Mouse (Mus musculus) myocyte (in vitro differentiated cells): ENCODE data around the gene Tle6. TPM values are rescaled to one million over a fixed set of nuclear protein-coding genes. Genes with fewer than 3 reads are reported as not detected.

ENCODE experiments used
- H3K27me3 ChIP-seq: one replicate; pipeline ENCODE4 v1.6.1; 2011; ENCODE audit not compliant: control insufficient read depth, insufficient read depth, insufficient read length
- H3K36me3 ChIP-seq: one replicate; pipeline ENCODE4 v1.6.1; 2011; ENCODE audit not compliant: control insufficient read depth, insufficient read depth
- H3K4me2 ChIP-seq: one replicate; pipeline ENCODE4 v1.6.1; 2011; ENCODE audit warnings: low read depth, control low read depth
- H3K4me3 ChIP-seq: one replicate; pipeline ENCODE4 v1.5.1; 2011; ENCODE audit warnings: mild to moderate bottlenecking, control low read depth, moderate library complexity
- H3K79me2 ChIP-seq: one replicate; pipeline ENCODE4 v1.6.1; 2011; ENCODE audit not compliant: control insufficient read depth, insufficient read depth
- H3ac ChIP-seq: one replicate; pipeline ENCODE4 v1.6.1; 2011; ENCODE audit not compliant: control insufficient read depth, insufficient read length
- CEBPB ChIP-seq: IDR thresholded peaks from 2 replicates; pipeline ENCODE4 v1.6.1; 2011; ENCODE audit warnings: mild to moderate bottlenecking, moderate library complexity; ENCODE audit not compliant: poor library complexity, insufficient read depth, severe bottlenecking
- E2F4 ChIP-seq: IDR thresholded peaks from one replicate; pipeline ENCODE4 v1.6.1; 2011; ENCODE audit warnings: mild to moderate bottlenecking, control low read depth, moderate library complexity; ENCODE audit not compliant: insufficient read depth
- MAX ChIP-seq: IDR thresholded peaks from one replicate; pipeline ENCODE4 v1.6.1; 2011; ENCODE audit warnings: low read depth, mild to moderate bottlenecking, control low read depth
- MYOD1 ChIP-seq, 3 experiments: IDR thresholded peaks; one replicate each; pipeline ENCODE4 v1.6.1; 2011; ENCODE audit warnings: control low read depth in 2 of 3, low read depth in 2 of 3, mild to moderate bottlenecking in 2 of 3, moderate library complexity in 1 of 3; ENCODE audit not compliant: insufficient read length in 2 of 3, control insufficient read depth in 1 of 3
- MYOG ChIP-seq, 3 experiments: IDR thresholded peaks; one replicate each; pipeline ENCODE4 v1.6.1; 2011; ENCODE audit warnings: control low read depth in 2 of 3, low read depth in 2 of 3, mild to moderate bottlenecking in 2 of 3; ENCODE audit not compliant: insufficient read length in 2 of 3, control insufficient read depth in 1 of 3, insufficient read depth in 1 of 3
- POLR2A ChIP-seq: IDR thresholded peaks from one replicate; pipeline ENCODE4 v1.6.1; 2011; ENCODE audit warnings: low read depth, mild to moderate bottlenecking, control low read depth, moderate library complexity; ENCODE audit not compliant: insufficient read length
- POLR2AphosphoS2 ChIP-seq: IDR thresholded peaks from one replicate; pipeline ENCODE4 v1.6.1; 2011; ENCODE audit warnings: low read depth, control low read depth; ENCODE audit not compliant: insufficient read length
- REST ChIP-seq: IDR thresholded peaks from one replicate; pipeline ENCODE4 v1.6.1; 2011; ENCODE audit warnings: mild to moderate bottlenecking, control low read depth, moderate library complexity; ENCODE audit not compliant: insufficient read depth, insufficient read length
- SRF ChIP-seq: IDR thresholded peaks from one replicate; pipeline ENCODE4 v1.6.1; 2011; ENCODE audit warnings: low read depth; ENCODE audit not compliant: control insufficient read depth, insufficient read length
- TCF12 ChIP-seq: IDR thresholded peaks from one replicate; pipeline ENCODE4 v1.6.1; 2011; ENCODE audit warnings: mild to moderate bottlenecking, control low read depth; ENCODE audit not compliant: poor library complexity, insufficient read depth, severe bottlenecking
- TCF3 ChIP-seq: IDR thresholded peaks from one replicate; pipeline ENCODE4 v1.6.1; 2011; ENCODE audit warnings: low read depth, control low read depth; ENCODE audit not compliant: insufficient read length
- USF1 ChIP-seq: IDR thresholded peaks from one replicate; pipeline ENCODE4 v1.6.1; 2011; ENCODE audit warnings: low read depth, mild to moderate bottlenecking, control low read depth, moderate library complexity
- polyA plus RNA-seq: library from polyadenylated mRNA; unstranded; fragments of >200 nt; fragmentation: generic; extraction: Trizol; gene quantifications from one replicate; pipeline ENCODE4 v1.2.1, GENCODE M21; 2012; ENCODE audit warnings: missing spikeins

The Tle6 gene
- polyA plus RNA-seq, 1 experiment: 15.3 TPM

- peak overlapping the region; percentile 51 for H3K4me3 ChIP-seq
- no peak overlapping the region for H3ac ChIP-seq
- peaks cover 6% of the 10 kb centered on the region for H3K79me2 ChIP-seq
- peak overlapping the region; percentile 96 for H3K4me2 ChIP-seq
- TF ChIP-seq SRF: no peak
- TF ChIP-seq MAX: no peak
- no peak for TF ChIP-seq REST
- TF ChIP-seq CEBPB: no peak
- TF ChIP-seq MYOD1 (IDR thresholded peaks at IDR 0.05; ENCODE audit: control insufficient read depth in 1 of 3, insufficient read length in 2 of 3, low read depth in 2 of 3): no peak
- TF ChIP-seq TCF3: no peak
- no peak for TF ChIP-seq USF1
- H3K27me3 ChIP-seq: no peaks in the 10 kb centered on the region
- no peaks in the 10 kb centered on the region for H3K36me3 ChIP-seq
These were observed 43.8 kb upstream of the Tle6 start for GRCm38 (mm10) chr10:81644716-81645115.

GRCm38 (mm10) chr10:81644162-81644561 lies 43.3 kb upstream of the Tle6 start:
- Histone ChIP-seq H3K4me3 (peak overlapping the region; percentile 51), H3ac (peak overlapping the region; percentile 41), H3K79me2 (peaks cover under 1% of the 10 kb centered on the region), H3K4me2 (peak overlapping the region; percentile 96), H3K27me3 (no peaks in the 10 kb centered on the region), H3K36me3 (no peaks in the 10 kb centered on the region)
- TF ChIP-seq CEBPB: no peak
- TF ChIP-seq MYOG (IDR thresholded peaks at IDR 0.05; ENCODE audit: control insufficient read depth in 1 of 3, insufficient read depth in 1 of 3, insufficient read length in 2 of 3, low read depth in 2 of 3): no peak
- no peak for TF ChIP-seq USF1
- no peak for TF ChIP-seq TCF12
- TF ChIP-seq SRF: no peak
- no peak for TF ChIP-seq POLR2A

- Histone ChIP-seq H3K79me2 (no peaks in the 10 kb centered on the region), H3K4me2 (peak overlapping the region; percentile 96), H3K36me3 (no peaks in the 10 kb centered on the region), H3K4me3 (peak overlapping the region; percentile 51), H3ac (peak overlapping the region; percentile 41), H3K27me3 (no peaks in the 10 kb centered on the region)
- peak; percentile 90 for TF ChIP-seq POLR2AphosphoS2
- peak; percentile 5 for TF ChIP-seq TCF3
- peak; percentile 96 for TF ChIP-seq POLR2A
- TF ChIP-seq REST: peak; percentile 0
- TF ChIP-seq MYOG (IDR thresholded peaks at IDR 0.05; ENCODE audit: control insufficient read depth in 1 of 3, insufficient read depth in 1 of 3, insufficient read length in 2 of 3, low read depth in 2 of 3): peak in 2 of 3 experiments; percentile 90
- no peak for TF ChIP-seq SRF
- no peak for TF ChIP-seq CEBPB
- no peak for TF ChIP-seq E2F4
- no peak for TF ChIP-seq MAX
- TF ChIP-seq USF1: peak; percentile 92
- TF ChIP-seq MYOD1 (IDR thresholded peaks at IDR 0.05; ENCODE audit: control insufficient read depth in 1 of 3, insufficient read length in 2 of 3, low read depth in 2 of 3): peak in 2 of 3 experiments; percentile 72 to 83
- no peak for TF ChIP-seq TCF12
These were observed 42.7 kb upstream of the Tle6 start for GRCm38 (mm10) chr10:81643449-81644055.

GRCm38 (mm10) chr10:81642648-81643448 lies 42.0 kb upstream of the Tle6 start:
- Histone ChIP-seq H3ac (peak overlapping the region; percentile 41), H3K4me2 (peak overlapping the region; percentile 96), H3K27me3 (no peaks in the 10 kb centered on the region), H3K79me2 (no peaks in the 10 kb centered on the region), H3K36me3 (no peaks in the 10 kb centered on the region), H3K4me3 (peak overlapping the region; percentile 51)
- TF ChIP-seq SRF: no peak
- no peak for TF ChIP-seq MAX
- TF ChIP-seq CEBPB: no peak
- no peak for TF ChIP-seq REST
- no peak for TF ChIP-seq E2F4
- no peak for TF ChIP-seq POLR2A
- no peak for TF ChIP-seq TCF12
- TF ChIP-seq POLR2AphosphoS2: no peak
- no peak for TF ChIP-seq MYOD1 (IDR thresholded peaks at IDR 0.05; ENCODE audit: control insufficient read depth in 1 of 3, insufficient read length in 2 of 3, low read depth in 2 of 3)
- TF ChIP-seq MYOG (IDR thresholded peaks at IDR 0.05; ENCODE audit: control insufficient read depth in 1 of 3, insufficient read depth in 1 of 3, insufficient read length in 2 of 3, low read depth in 2 of 3): no peak
- no peak for TF ChIP-seq TCF3
